Mouse (Mus musculus): ENCODE data around the gene Polrmt. TPM values are rescaled to one million over a fixed set of nuclear protein-coding genes. Genes with fewer than 3 reads are reported as not detected.

The Polrmt gene
- total RNA-seq, 2 experiments from 2014 or later = 45.1 to 51.6 TPM

DNA sequence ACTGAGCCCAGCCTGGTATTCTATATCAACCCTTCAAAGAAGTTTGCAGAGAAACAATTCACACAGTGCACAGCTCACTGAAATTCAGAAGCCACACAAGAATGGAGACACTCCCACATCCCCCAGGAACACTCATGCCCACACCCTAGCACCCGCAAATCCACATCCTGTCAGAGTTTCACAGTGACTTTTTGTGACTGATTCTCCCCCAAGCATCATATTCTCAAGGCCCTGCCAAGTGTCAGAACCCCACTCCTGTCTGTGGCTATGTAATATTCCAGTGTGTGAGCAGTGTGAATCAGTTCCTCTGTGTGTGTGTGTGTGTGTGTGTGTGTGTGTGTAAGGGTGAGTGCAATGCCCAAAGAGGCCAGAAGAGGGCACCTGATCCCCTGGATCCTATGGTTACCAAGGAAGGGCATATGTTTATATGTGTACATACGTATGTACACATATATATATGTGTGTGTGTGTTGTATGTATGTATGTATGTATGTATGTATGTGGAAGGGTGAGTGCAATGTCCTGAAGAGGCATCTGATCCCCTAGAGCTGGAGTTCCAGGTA lies 54.3 kb downstream of the Polrmt start:
- intact Hi-C loops (cut with DNase I) = no loop called here
- TF ChIP-seq CTCF (IDR thresholded peaks at IDR 0.05) = no peak; the same call in none of the 2 replicates
- no peak for DNase-seq (ENCODE audit: extremely low spot score in 1 of 2, low spot score in 2 of 2)
- Histone ChIP-seq H3K4me3 (no peak overlapping the region), H3K27ac (no peak overlapping the region)

DNA sequence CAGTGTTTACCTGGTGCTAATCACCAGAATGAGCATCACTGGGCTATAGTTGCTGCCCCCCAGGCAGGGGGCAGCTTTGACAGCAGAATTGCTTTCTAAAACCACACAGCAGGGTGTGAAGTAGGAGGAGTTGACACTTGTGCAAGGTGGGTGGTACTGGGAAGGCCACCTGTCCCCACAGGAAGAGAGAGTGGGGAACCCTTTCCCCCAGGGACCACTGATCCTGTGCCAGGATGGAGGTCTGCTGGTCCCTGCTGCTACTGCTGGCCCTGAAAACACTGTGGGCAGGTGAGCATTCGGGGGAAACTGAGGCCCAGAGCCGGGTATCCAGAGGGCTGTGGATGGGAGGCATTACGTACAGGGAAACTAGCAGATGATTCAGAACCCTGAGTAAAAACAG lies 57.2 kb downstream of the Polrmt start:
- intact Hi-C loops (cut with DNase I) = no loop called here
- TF ChIP-seq CTCF (IDR thresholded peaks at IDR 0.05) = no peak
- Histone ChIP-seq H3K4me3 (no peak overlapping the region), H3K27ac (no peak overlapping the region)
- DNase-seq (ENCODE audit: extremely low spot score in 1 of 2, low spot score in 2 of 2) = no peak

DNA sequence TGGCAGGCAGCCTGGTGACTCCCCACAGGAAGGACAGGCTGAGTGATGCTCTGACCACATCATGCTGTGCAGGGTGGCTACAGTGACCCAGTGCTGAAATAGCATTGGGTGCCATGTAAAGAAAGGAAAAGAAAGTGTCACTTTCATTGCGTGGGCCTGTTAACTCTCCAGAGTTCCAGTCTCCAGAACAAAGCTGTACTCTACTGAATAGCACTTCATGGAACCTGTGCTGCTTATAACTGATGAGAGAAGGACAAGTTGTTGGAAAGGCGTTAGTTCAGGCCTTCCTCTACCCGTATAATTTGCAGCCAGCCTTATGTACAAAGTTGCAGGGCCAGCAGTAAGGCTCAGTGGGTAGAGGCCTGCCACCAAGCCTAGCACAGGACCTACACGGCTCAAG lies 57.7 kb downstream of the Polrmt start, which contains the start of gene Gzmm:
Gzmm (plus strand) TSS at position 301 of the 400 bp plus-strand sequence.
- H3K4me3 ChIP-seq = no peak within 1 kb of the TSS
- intact Hi-C loops (cut with DNase I) = no loop called here
- DNase-seq (ENCODE audit: extremely low spot score in 1 of 2, low spot score in 2 of 2) = no peak
- TF ChIP-seq CTCF (IDR thresholded peaks at IDR 0.05) = no peak
- no peak within 1 kb of the TSS for H3K27ac ChIP-seq

DNA sequence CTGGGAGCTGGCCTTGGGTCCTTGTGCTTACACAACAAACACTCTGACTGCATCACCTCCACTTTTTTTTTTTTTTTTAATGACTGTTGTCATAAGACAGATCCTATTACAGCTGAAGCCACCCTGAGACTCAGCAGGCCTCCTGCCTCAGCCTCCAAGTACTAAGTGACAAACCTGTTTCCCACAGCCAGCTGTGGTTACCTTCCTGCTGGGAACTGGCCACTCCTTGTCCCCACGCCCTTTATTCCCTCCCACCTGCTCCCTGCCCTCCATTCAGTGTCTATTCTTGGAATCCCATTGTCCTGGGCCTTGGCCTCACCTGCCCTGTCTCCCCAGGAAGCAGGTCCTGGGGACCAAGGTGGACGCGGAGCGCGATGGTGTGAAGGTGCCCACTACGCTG lies 58.9 kb downstream of the Polrmt start:
- intact Hi-C loops (cut with DNase I) = no loop called here

DNA sequence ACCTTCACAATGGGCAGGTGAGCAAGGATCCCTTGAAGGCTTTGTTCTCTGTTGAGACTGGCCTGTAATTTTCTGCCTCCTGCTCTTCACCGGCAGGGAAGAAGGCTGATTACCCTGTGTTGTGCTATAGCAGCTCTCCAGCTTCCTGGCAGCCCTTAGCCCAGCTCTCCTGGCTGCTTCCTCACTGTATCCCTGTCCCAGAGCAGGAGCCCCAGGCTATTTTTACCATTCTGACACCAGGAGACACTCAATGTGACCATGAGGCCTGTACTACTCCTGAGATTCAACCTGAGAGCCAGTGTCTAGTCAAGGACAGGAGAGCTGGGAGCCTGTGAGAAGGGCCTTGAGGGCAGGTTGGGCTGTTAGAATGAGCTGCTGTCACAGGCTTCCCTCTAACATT lies 59.7 kb downstream of the Polrmt start:
- intact Hi-C loops (cut with DNase I) = no loop called here
- no peak for TF ChIP-seq CTCF (IDR thresholded peaks at IDR 0.05)
- DNase-seq (ENCODE audit: extremely low spot score in 1 of 2, low spot score in 2 of 2) = no peak
- no peak overlapping the region for H3K27ac ChIP-seq
- no peak overlapping the region for H3K4me3 ChIP-seq

More for the DNA sequence above, 58.9 kb downstream of the Polrmt start:
- Histone ChIP-seq H3K27ac (no peak overlapping the region), H3K4me3 (no peak overlapping the region)
- TF ChIP-seq CTCF (IDR thresholded peaks at IDR 0.05) = no peak
- no peak for DNase-seq (ENCODE audit: extremely low spot score in 1 of 2, low spot score in 2 of 2)

DNA sequence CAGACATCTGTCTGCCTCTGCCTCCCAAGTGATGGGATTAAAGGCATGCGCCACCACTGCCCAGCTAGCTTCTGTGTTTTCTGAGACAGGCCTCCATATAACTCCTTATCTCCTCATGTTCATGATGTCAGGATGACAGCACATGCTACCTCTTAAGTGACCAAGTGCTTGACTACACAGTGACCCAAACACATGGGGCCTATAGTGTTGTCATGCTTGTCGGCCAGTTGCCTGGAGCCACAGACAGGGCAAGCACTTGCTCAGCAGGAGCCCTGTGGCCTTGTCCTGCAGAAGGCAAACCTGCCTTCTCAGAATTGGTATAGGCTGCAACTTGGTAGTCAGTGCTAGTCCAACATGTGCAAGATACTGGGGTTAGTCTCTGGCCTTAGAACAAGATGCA lies 60.2 kb downstream of the Polrmt start:
- H3K27ac ChIP-seq = no peak overlapping the region
- TF ChIP-seq CTCF (IDR thresholded peaks at IDR 0.05) = no peak
- intact Hi-C loops (cut with DNase I) = no loop called here
- no peak for DNase-seq (ENCODE audit: extremely low spot score in 1 of 2, low spot score in 2 of 2)
- no peak overlapping the region for H3K4me3 ChIP-seq

Other genes starting within 250 kb of the Polrmt start
- 1 to 10 TPM; 2.2 to 3.4 TPM for gene Plpp2, start 212.8 kb downstream of the Polrmt start, total RNA-seq (2021)
- gene Mier2, start 191.4 kb downstream of the Polrmt start, total RNA-seq (2021) = 10 to 100 TPM; 51.2 to 54.9 TPM
- 1 to 10 TPM in 1 of 2 experiments, under 1 TPM in 1; 0.87 to 1.4 TPM for gene Theg, start 159.2 kb downstream of the Polrmt start, total RNA-seq (2021)
- gene C2cd4c, start 132.6 kb downstream of the Polrmt start, total RNA-seq (2021) = 10 to 100 TPM; 16.8 to 17.1 TPM
- 10 to 100 TPM; 47.8 to 48.1 TPM for gene Shc2, start 108.7 kb downstream of the Polrmt start, total RNA-seq (2021)
- gene Odf3l2, start 100.8 kb downstream of the Polrmt start, total RNA-seq (2021) = under 1 TPM in 1 of 2 experiments, not detected in 1; 0.27 TPM
- not detected for gene Madcam1, start 82.0 kb downstream of the Polrmt start, total RNA-seq (2021)
- gene Tpgs1, start 77.2 kb downstream of the Polrmt start, total RNA-seq (2021) = 10 to 100 TPM; 79.3 to 80.6 TPM
- gene Cdc34, start 64.4 kb downstream of the Polrmt start, total RNA-seq (2021) = 10 to 100 TPM; 80.7 to 84.8 TPM
- gene Gzmm, start 57.6 kb downstream of the Polrmt start, total RNA-seq (2021) = 1 to 10 TPM; 2.1 to 4.0 TPM
- gene Bsg, start 42.1 kb downstream of the Polrmt start, total RNA-seq (2021) = 100 to 1,000 TPM; 539 to 573 TPM
- 100 to 1,000 TPM; 129 to 142 TPM for gene Hcn2, start 29.9 kb downstream of the Polrmt start, total RNA-seq (2021)
- 1 to 10 TPM; 4.5 to 4.8 TPM for gene Fgf22, start 8.5 kb upstream of the Polrmt start, total RNA-seq (2021)
- gene Rnf126, start 20.4 kb upstream of the Polrmt start, total RNA-seq (2021) = 10 to 100 TPM; 93.3 to 97.5 TPM
- gene Fstl3, start 30.7 kb upstream of the Polrmt start, total RNA-seq (2021) = 1 to 10 TPM; 2.5 to 2.6 TPM
- under 1 TPM; 0.58 to 0.75 TPM for gene Prss57, start 44.4 kb upstream of the Polrmt start, total RNA-seq (2021)
- 100 to 1,000 TPM; 293 to 312 TPM for gene Palm, start 47.0 kb upstream of the Polrmt start, total RNA-seq (2021)
- gene Misp, start 74.4 kb upstream of the Polrmt start, total RNA-seq (2021) = under 1 TPM; 0.59 to 0.89 TPM
- 10 to 100 TPM; 55.5 to 61.7 TPM for gene Ptbp1, start 107.8 kb upstream of the Polrmt start, total RNA-seq (2021)
- gene Prtn3, start 127.9 kb upstream of the Polrmt start, total RNA-seq (2021) = 1 to 10 TPM; 1.7 to 2.6 TPM
- gene Plppr3, start 128.1 kb upstream of the Polrmt start, total RNA-seq (2021) = 10 to 100 TPM; 51.8 to 63.0 TPM
- not detected for gene Elane, start 139.7 kb upstream of the Polrmt start, total RNA-seq (2021)
- gene Cfd, start 144.3 kb upstream of the Polrmt start, total RNA-seq (2021) = not detected
- gene Med16, start 162.3 kb upstream of the Polrmt start, total RNA-seq (2021) = 10 to 100 TPM; 55.3 to 55.5 TPM
- gene Gm26602, start 164.3 kb upstream of the Polrmt start, total RNA-seq (2021) = not detected
- 1 to 10 TPM; 6.6 to 9.1 TPM for gene Kiss1r, start 170.4 kb upstream of the Polrmt start, total RNA-seq (2021)
- gene R3hdm4, start 174.6 kb upstream of the Polrmt start, total RNA-seq (2021) = 100 to 1,000 TPM; 318 to 346 TPM
- 1 to 10 TPM; 5.7 to 10.0 TPM for gene Arid3a, start 180.5 kb upstream of the Polrmt start, total RNA-seq (2021)
- 10 to 100 TPM; 45.4 to 49.4 TPM for gene Wdr18, start 213.6 kb upstream of the Polrmt start, total RNA-seq (2021)
- gene Grin3b, start 224.1 kb upstream of the Polrmt start, total RNA-seq (2021) = under 1 TPM; 0.14 to 0.20 TPM
- 100 to 1,000 TPM; 122 to 126 TPM for gene Tmem259, start 237.7 kb upstream of the Polrmt start, total RNA-seq (2021)
- 1 to 10 TPM; 5.6 to 8.0 TPM for gene Cnn2, start 242.0 kb upstream of the Polrmt start, total RNA-seq (2021)
- 10 to 100 TPM; 13.5 to 13.8 TPM for gene Abca7, start 249.9 kb upstream of the Polrmt start, total RNA-seq (2021)

Data from left cerebral cortex, adult 2 months (tissue).